Mouse (Mus musculus): ENCODE measurements around the gene Actl11. TPM values are rescaled to one million over a fixed set of nuclear protein-coding genes. Genes with fewer than 3 reads are reported as not detected.

The Actl11 gene
- total RNA-seq, 2 experiments from 2014 or later: 0.05 TPM; not detected in 1

- ATAC-seq (replicated peaks; ENCODE audit: poor library complexity): no peak
Observed at GRCm38 (mm10) chr9:107959896-107960295, 31.6 kb downstream of the Actl11 start.

- ATAC-seq (replicated peaks; ENCODE audit: poor library complexity): 0 out of 2 replicates have a peak, but pooled peaks have one; percentile 35
Observed at GRCm38 (mm10) chr9:107960928-107961327, 32.7 kb downstream of the Actl11 start.

- ATAC-seq (replicated peaks; ENCODE audit: poor library complexity): no peak
Observed at GRCm38 (mm10) chr9:107961351-107961762, 33.1 kb downstream of the Actl11 start.

- 0 out of 2 replicates have a peak, but pooled peaks have one; percentile 23 for ATAC-seq (replicated peaks; ENCODE audit: poor library complexity)
Observed at GRCm38 (mm10) chr9:107961881-107962280, 33.6 kb downstream of the Actl11 start.

- no peak for ATAC-seq (replicated peaks; ENCODE audit: poor library complexity)
Observed at GRCm38 (mm10) chr9:107962916-107963315, 34.6 kb downstream of the Actl11 start.

- ATAC-seq (replicated peaks; ENCODE audit: poor library complexity): peak; percentile 80
Observed at GRCm38 (mm10) chr9:107963700-107964099, 35.4 kb downstream of the Actl11 start.

GRCm38 (mm10) chr9:107964681-107965080 is 36.4 kb downstream of the Actl11 start:
- ATAC-seq (replicated peaks; ENCODE audit: poor library complexity): no peak

GRCm38 (mm10) chr9:107966676-107967075 is 38.4 kb downstream of the Actl11 start:
- no peak for ATAC-seq (replicated peaks; ENCODE audit: poor library complexity)

- ATAC-seq (replicated peaks; ENCODE audit: poor library complexity): no peak
Observed at GRCm38 (mm10) chr9:107967437-107967836, 39.2 kb downstream of the Actl11 start.

- no peak for ATAC-seq (replicated peaks; ENCODE audit: poor library complexity)
Observed at GRCm38 (mm10) chr9:107968531-107968930, 40.3 kb downstream of the Actl11 start.

- ATAC-seq (replicated peaks; ENCODE audit: poor library complexity): no peak
Observed at GRCm38 (mm10) chr9:107970311-107970710, 42.0 kb downstream of the Actl11 start.

GRCm38 (mm10) chr9:107971690-107972541 is 43.6 kb downstream of the Actl11 start:
- ATAC-seq (replicated peaks; ENCODE audit: poor library complexity): peak; percentile 71

GRCm38 (mm10) chr9:107974491-107975171 is 46.4 kb downstream of the Actl11 start:
- peak; percentile 45 for ATAC-seq (replicated peaks; ENCODE audit: poor library complexity)

GRCm38 (mm10) chr9:107975399-107976386 is 47.4 kb downstream of the Actl11 start, which contains the start of gene Uba7:
Gene Uba7 (plus strand): TSS chr9:107975505.
- peak; percentile 59 for ATAC-seq (replicated peaks; ENCODE audit: poor library complexity)

GRCm38 (mm10) chr9:107978815-107979214 is 50.5 kb downstream of the Actl11 start:
- no peak for ATAC-seq (replicated peaks; ENCODE audit: poor library complexity)

Other genes with a start within 250 kb of the Actl11 start
- gene Gnat1, start 248.8 kb upstream of the Actl11 start, total RNA-seq (2015): 0.12 TPM in 1 of 2 replicates, not detected in the other
- not detected in 2 replicates for gene Gnat1, start 248.8 kb upstream of the Actl11 start, total RNA-seq (2017)
- not detected in 2 replicates for gene Sema3f, start 218.0 kb upstream of the Actl11 start, total RNA-seq (2015)
- 1.00 TPM in 1 of 2 replicates, not detected in the other for gene Sema3f, start 218.0 kb upstream of the Actl11 start, total RNA-seq (2017)
- 110 and 146 TPM in 2 replicates for gene Rbm5, start 157.5 kb upstream of the Actl11 start, total RNA-seq (2015)
- gene Rbm5, start 157.5 kb upstream of the Actl11 start, total RNA-seq (2017): 142 and 235 TPM in 2 replicates
- gene Rbm6, start 55.2 kb upstream of the Actl11 start, total RNA-seq (2015): 74.5 and 80.7 TPM in 2 replicates
- 131 and 179 TPM in 2 replicates for gene Rbm6, start 55.2 kb upstream of the Actl11 start, total RNA-seq (2017)
- gene Mon1a, start 40.3 kb upstream of the Actl11 start, total RNA-seq (2015): 5.3 and 5.9 TPM in 2 replicates
- gene Mon1a, start 40.3 kb upstream of the Actl11 start, total RNA-seq (2017): 16.6 and 18.4 TPM in 2 replicates
- 0.22 TPM in 1 of 2 replicates, not detected in the other for gene Mst1r, start 21.6 kb upstream of the Actl11 start, total RNA-seq (2015)
- gene Mst1r, start 21.6 kb upstream of the Actl11 start, total RNA-seq (2017): 0.07 TPM in 1 of 2 replicates, not detected in the other
- not detected in 2 replicates for gene Camkv, start 7.2 kb downstream of the Actl11 start, total RNA-seq (2015)
- gene Camkv, start 7.2 kb downstream of the Actl11 start, total RNA-seq (2017): 0.20 TPM in 1 of 2 replicates, not detected in the other
- gene Traip, start 21.7 kb downstream of the Actl11 start, total RNA-seq (2015): 10.1 and 11.3 TPM in 2 replicates
- 22.7 and 32.7 TPM in 2 replicates for gene Traip, start 21.7 kb downstream of the Actl11 start, total RNA-seq (2017)
- 29.6 and 34.4 TPM in 2 replicates for gene Uba7, start 47.0 kb downstream of the Actl11 start, total RNA-seq (2015)
- 30.1 and 34.7 TPM in 2 replicates for gene Uba7, start 47.0 kb downstream of the Actl11 start, total RNA-seq (2017)
- 0.49 TPM in 1 of 2 replicates, not detected in the other for gene Gm20661, start 54.6 kb downstream of the Actl11 start, total RNA-seq (2015)
- not detected in 2 replicates for gene Gm20661, start 54.6 kb downstream of the Actl11 start, total RNA-seq (2017)
- gene Inka1, start 57.4 kb downstream of the Actl11 start, total RNA-seq (2015): 13.7 and 23.2 TPM in 2 replicates
- 18.2 and 22.6 TPM in 2 replicates for gene Inka1, start 57.4 kb downstream of the Actl11 start, total RNA-seq (2017)
- 0.35 and 0.61 TPM in 2 replicates for gene Cdhr4, start 64.0 kb downstream of the Actl11 start, total RNA-seq (2015)
- gene Cdhr4, start 64.0 kb downstream of the Actl11 start, total RNA-seq (2017): not detected in 2 replicates
- not detected in 2 replicates for gene Gm20662, start 67.9 kb downstream of the Actl11 start, total RNA-seq (2015)
- 1.9 TPM in 1 of 2 replicates, not detected in the other for gene Gm20662, start 67.9 kb downstream of the Actl11 start, total RNA-seq (2017)
- 12.5 and 19.1 TPM in 2 replicates for gene Ip6k1, start 74.0 kb downstream of the Actl11 start, total RNA-seq (2015)
- gene Ip6k1, start 74.0 kb downstream of the Actl11 start, total RNA-seq (2017): 22.8 and 35.4 TPM in 2 replicates
- gene Gmppb, start 120.8 kb downstream of the Actl11 start, total RNA-seq (2015): 7.4 and 11.7 TPM in 2 replicates
- gene Gmppb, start 120.8 kb downstream of the Actl11 start, total RNA-seq (2017): 42.7 and 43.7 TPM in 2 replicates
- 1.3 TPM in 2 replicates for gene Amigo3, start 124.7 kb downstream of the Actl11 start, total RNA-seq (2015)
- 2.0 and 2.6 TPM in 2 replicates for gene Amigo3, start 124.7 kb downstream of the Actl11 start, total RNA-seq (2017)
- 0.46 and 3.1 TPM in 2 replicates for gene Mst1, start 152.0 kb downstream of the Actl11 start, total RNA-seq (2015)
- 0.37 and 0.74 TPM in 2 replicates for gene Mst1, start 152.0 kb downstream of the Actl11 start, total RNA-seq (2017)
- 34.5 and 35.8 TPM in 2 replicates for gene Rnf123, start 154.9 kb downstream of the Actl11 start, total RNA-seq (2015)
- gene Rnf123, start 154.9 kb downstream of the Actl11 start, total RNA-seq (2017): 18.8 and 34.8 TPM in 2 replicates
- gene Apeh, start 166.1 kb downstream of the Actl11 start, total RNA-seq (2015): 45.9 and 64.3 TPM in 2 replicates
- 71.0 and 110 TPM in 2 replicates for gene Apeh, start 166.1 kb downstream of the Actl11 start, total RNA-seq (2017)

All from megakaryocyte progenitor cell, adult 5-6 weeks (primary cell).